Mouse (Mus musculus): ENCODE data around the gene Rpl6. TPM values are rescaled to one million over a fixed set of nuclear protein-coding genes. Genes with fewer than 3 reads are reported as not detected.
"Not testable (repeated sequence)": the region's sequence is repeated elsewhere in the genome, so short reads cannot be mapped to it uniquely, and the experiment has no call there.

The Rpl6 gene
- polyA plus RNA-seq, 1 experiment from 2014 or later = 590 TPM

- Histone ChIP-seq H3K27me3 (ENCODE audit: control insufficient read depth, insufficient read depth, low read depth, low read length) (no peaks in the 10 kb centered on the region), H3K9ac (ENCODE audit: low read length) (peak within 1 kb of the TSS; percentile 96), H3K4me2 (ENCODE audit: low read depth, low read length) (peak within 1 kb of the TSS; percentile 86), H3K9me3 (ENCODE audit: control insufficient read depth, low read length) (no peaks in the 10 kb centered on the region), H3K4me1 (replicated peaks; ENCODE audit: control insufficient read depth, insufficient read depth, low read length) (peaks cover 12% of the 10 kb centered on the region), H3K4me3 (ENCODE audit: low read length) (peak within 1 kb of the TSS; percentile 85), H3K27ac (ENCODE audit: low read length) (peak within 1 kb of the TSS; percentile 82), H3K36me3 (ENCODE audit: control insufficient read depth, insufficient read depth, low read length) (no peaks in the 10 kb centered on the region)
- peak; percentile 97 for ATAC-seq (ENCODE audit: low read depth)
- WGBS = under 1% methylated on average over 88 of the region's 98 CpGs
These were observed 13.3 kb upstream of the Rpl6 start, which contains the start of gene Ptpn11 for GRCm38 (mm10) chr5:121190836-121191583. Ptpn11 (minus strand) TSS chr5:121191397.

DNA sequence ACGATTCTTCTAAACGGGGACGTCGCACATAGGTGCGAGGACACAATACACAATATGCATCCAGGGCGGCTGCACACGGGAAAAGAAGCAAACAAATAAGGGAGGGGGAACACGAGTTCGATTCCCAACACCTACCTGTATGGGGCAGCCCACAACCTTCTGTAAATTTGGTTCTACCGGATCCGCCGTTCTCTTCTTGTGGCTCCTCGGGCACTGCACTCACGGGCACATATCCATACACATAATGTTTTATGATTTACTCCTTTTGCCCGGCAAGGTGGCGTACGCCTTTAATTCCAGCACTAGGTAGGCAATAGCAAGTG is 12.7 kb upstream of the Rpl6 start:
- peak; percentile 40; the same call in 1 of the 2 replicates for ATAC-seq (ENCODE audit: low read depth)
- H3K36me3 ChIP-seq (ENCODE audit: control insufficient read depth, insufficient read depth, low read length) = no peaks in the 10 kb centered on the region
- H3K27ac ChIP-seq (ENCODE audit: low read length) = peak overlapping the region; percentile 82
- no peaks in the 10 kb centered on the region for H3K9me3 ChIP-seq (ENCODE audit: control insufficient read depth, low read length)
- peak overlapping the region; percentile 67 for H3K4me2 ChIP-seq (ENCODE audit: low read depth, low read length)
- no peaks in the 10 kb centered on the region for H3K27me3 ChIP-seq (ENCODE audit: control insufficient read depth, insufficient read depth, low read depth, low read length)
- H3K4me3 ChIP-seq (ENCODE audit: low read length) = peak overlapping the region; percentile 85
- H3K4me1 ChIP-seq (replicated peaks; ENCODE audit: control insufficient read depth, insufficient read depth, low read length) = peaks cover 12% of the 10 kb centered on the region
- WGBS = 7% methylated on average over 17 of the region's 17 CpGs
- peak overlapping the region; percentile 96 for H3K9ac ChIP-seq (ENCODE audit: low read length)

- H3K9me3 ChIP-seq (ENCODE audit: control insufficient read depth, low read length) = no peaks in the 10 kb centered on the region
- no peak overlapping the region for H3K4me2 ChIP-seq (ENCODE audit: low read depth, low read length)
- 11% methylated on average over 1 of the region's 1 CpGs for WGBS
- H3K27ac ChIP-seq (ENCODE audit: low read length) = no peak overlapping the region
- no peaks in the 10 kb centered on the region for H3K36me3 ChIP-seq (ENCODE audit: control insufficient read depth, insufficient read depth, low read length)
- H3K27me3 ChIP-seq (ENCODE audit: control insufficient read depth, insufficient read depth, low read depth, low read length) = no peaks in the 10 kb centered on the region
- no peak overlapping the region for H3K9ac ChIP-seq (ENCODE audit: low read length)
- no peak overlapping the region for H3K4me3 ChIP-seq (ENCODE audit: low read length)
- no peak for ATAC-seq (ENCODE audit: low read depth)
- H3K4me1 ChIP-seq (replicated peaks; ENCODE audit: control insufficient read depth, insufficient read depth, low read length) = peaks cover 8% of the 10 kb centered on the region
These were observed 10.1 kb upstream of the Rpl6 start for GRCm38 (mm10) chr5:121194173-121194572.

GRCm38 (mm10) chr5:121196764-121197163 is 7.5 kb upstream of the Rpl6 start:
- H3K9me3 ChIP-seq (ENCODE audit: control insufficient read depth, low read length) = no peaks in the 10 kb centered on the region
- H3K27ac ChIP-seq (ENCODE audit: low read length) = no peak overlapping the region
- no peaks in the 10 kb centered on the region for H3K36me3 ChIP-seq (ENCODE audit: control insufficient read depth, insufficient read depth, low read length)
- no peak for ATAC-seq (ENCODE audit: low read depth)
- no peaks in the 10 kb centered on the region; the same call in 1 of the 2 replicates for H3K4me1 ChIP-seq (replicated peaks; ENCODE audit: control insufficient read depth, insufficient read depth, low read length)
- no peak overlapping the region for H3K9ac ChIP-seq (ENCODE audit: low read length)
- WGBS = 37% methylated on average over 5 of the region's 5 CpGs
- no peak overlapping the region for H3K4me2 ChIP-seq (ENCODE audit: low read depth, low read length)
- H3K27me3 ChIP-seq (ENCODE audit: control insufficient read depth, insufficient read depth, low read depth, low read length) = no peaks in the 10 kb centered on the region
- no peak overlapping the region for H3K4me3 ChIP-seq (ENCODE audit: low read length)

DNA sequence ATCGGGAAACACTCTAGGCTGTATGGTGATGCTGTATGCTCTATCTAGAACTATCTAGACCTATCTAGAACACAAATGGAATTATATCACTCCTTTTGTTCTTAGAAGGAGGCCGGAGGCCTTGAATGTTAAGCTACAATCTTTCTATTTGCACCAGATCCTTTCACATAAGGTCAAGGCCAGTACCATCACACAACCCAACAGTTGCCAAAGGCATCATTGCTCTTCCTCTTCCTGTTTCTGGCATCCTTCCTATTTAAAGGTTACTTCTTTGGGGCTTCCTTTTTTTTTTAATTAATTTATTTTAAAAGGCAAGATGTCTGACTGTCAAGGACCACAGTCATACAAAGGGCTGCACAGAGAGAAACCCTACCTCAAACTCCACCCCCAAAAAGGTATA is 6.9 kb upstream of the Rpl6 start:
- no peaks in the 10 kb centered on the region for H3K9me3 ChIP-seq (ENCODE audit: control insufficient read depth, low read length)
- no peak overlapping the region for H3K9ac ChIP-seq (ENCODE audit: low read length)
- no peaks in the 10 kb centered on the region for H3K27me3 ChIP-seq (ENCODE audit: control insufficient read depth, insufficient read depth, low read depth, low read length)
- no peak overlapping the region for H3K27ac ChIP-seq (ENCODE audit: low read length)
- no peak for ATAC-seq (ENCODE audit: low read depth)
- no peak overlapping the region for H3K4me3 ChIP-seq (ENCODE audit: low read length)
- H3K4me2 ChIP-seq (ENCODE audit: low read depth, low read length) = no peak overlapping the region
- no peaks in the 10 kb centered on the region for H3K36me3 ChIP-seq (ENCODE audit: control insufficient read depth, insufficient read depth, low read length)
- WGBS = 72% methylated on average over 2 of the region's 2 CpGs
- no peaks in the 10 kb centered on the region for H3K4me1 ChIP-seq (replicated peaks; ENCODE audit: control insufficient read depth, insufficient read depth, low read length)

- Histone ChIP-seq H3K4me1 (replicated peaks; ENCODE audit: control insufficient read depth, insufficient read depth, low read length) (no peaks in the 10 kb centered on the region), H3K4me2 (ENCODE audit: low read depth, low read length) (no peak overlapping the region), H3K9me3 (ENCODE audit: control insufficient read depth, low read length) (no peaks in the 10 kb centered on the region), H3K36me3 (ENCODE audit: control insufficient read depth, insufficient read depth, low read length) (no peaks in the 10 kb centered on the region), H3K9ac (ENCODE audit: low read length) (no peak overlapping the region), H3K27me3 (ENCODE audit: control insufficient read depth, insufficient read depth, low read depth, low read length) (no peaks in the 10 kb centered on the region), H3K27ac (ENCODE audit: low read length) (no peak overlapping the region), H3K4me3 (ENCODE audit: low read length) (no peak overlapping the region)
- no peak for ATAC-seq (ENCODE audit: low read depth)
- 84% methylated on average over 5 of the region's 5 CpGs for WGBS
These were observed 5.9 kb upstream of the Rpl6 start for GRCm38 (mm10) chr5:121198376-121198775.

- 34% methylated on average over 3 of the region's 3 CpGs for WGBS
- Histone ChIP-seq H3K9me3 (ENCODE audit: control insufficient read depth, low read length) (no peaks in the 10 kb centered on the region), H3K4me1 (replicated peaks; ENCODE audit: control insufficient read depth, insufficient read depth, low read length) (peaks cover 12% of the 10 kb centered on the region), H3K36me3 (ENCODE audit: control insufficient read depth, insufficient read depth, low read length) (peaks cover 6% of the 10 kb centered on the region), H3K27ac (ENCODE audit: low read length) (no peak overlapping the region), H3K4me3 (ENCODE audit: low read length) (no peak overlapping the region), H3K27me3 (ENCODE audit: control insufficient read depth, insufficient read depth, low read depth, low read length) (no peaks in the 10 kb centered on the region), H3K4me2 (ENCODE audit: low read depth, low read length) (no peak overlapping the region), H3K9ac (ENCODE audit: low read length) (no peak overlapping the region)
- no peak for ATAC-seq (ENCODE audit: low read depth)
These were observed 2.5 kb upstream of the Rpl6 start for GRCm38 (mm10) chr5:121201739-121202138.

DNA sequence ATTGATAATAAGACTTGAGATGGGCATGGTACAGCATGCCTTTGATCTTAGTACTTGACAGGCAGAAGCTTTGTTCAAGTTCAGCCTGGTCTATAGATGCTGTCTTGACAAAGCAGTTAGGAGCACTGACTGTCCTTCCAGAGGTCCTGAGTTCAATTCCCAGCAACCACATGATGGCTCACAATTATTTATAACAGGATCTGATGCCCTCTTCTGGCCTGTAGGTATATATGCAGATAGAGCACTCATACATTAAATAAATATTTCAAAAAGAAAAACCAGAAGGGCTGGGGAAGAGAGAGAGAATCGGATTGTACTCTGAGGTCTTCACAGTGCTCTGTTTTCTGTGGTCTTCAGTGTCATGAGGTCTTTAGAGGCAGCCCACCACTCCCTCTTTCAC is 1.8 kb upstream of the Rpl6 start:
- Histone ChIP-seq H3K27ac (ENCODE audit: low read length) (no peak overlapping the region), H3K36me3 (ENCODE audit: control insufficient read depth, insufficient read depth, low read length) (peaks cover 13% of the 10 kb centered on the region), H3K4me2 (ENCODE audit: low read depth, low read length) (no peak overlapping the region), H3K4me1 (replicated peaks; ENCODE audit: control insufficient read depth, insufficient read depth, low read length) (peaks cover 16% of the 10 kb centered on the region), H3K9me3 (ENCODE audit: control insufficient read depth, low read length) (no peaks in the 10 kb centered on the region), H3K4me3 (ENCODE audit: low read length) (no peak overlapping the region), H3K9ac (ENCODE audit: low read length) (no peak overlapping the region), H3K27me3 (ENCODE audit: control insufficient read depth, insufficient read depth, low read depth, low read length) (no peaks in the 10 kb centered on the region)
- 79% methylated on average over 1 of the region's 1 CpGs for WGBS
- no peak for ATAC-seq (ENCODE audit: low read depth)

DNA sequence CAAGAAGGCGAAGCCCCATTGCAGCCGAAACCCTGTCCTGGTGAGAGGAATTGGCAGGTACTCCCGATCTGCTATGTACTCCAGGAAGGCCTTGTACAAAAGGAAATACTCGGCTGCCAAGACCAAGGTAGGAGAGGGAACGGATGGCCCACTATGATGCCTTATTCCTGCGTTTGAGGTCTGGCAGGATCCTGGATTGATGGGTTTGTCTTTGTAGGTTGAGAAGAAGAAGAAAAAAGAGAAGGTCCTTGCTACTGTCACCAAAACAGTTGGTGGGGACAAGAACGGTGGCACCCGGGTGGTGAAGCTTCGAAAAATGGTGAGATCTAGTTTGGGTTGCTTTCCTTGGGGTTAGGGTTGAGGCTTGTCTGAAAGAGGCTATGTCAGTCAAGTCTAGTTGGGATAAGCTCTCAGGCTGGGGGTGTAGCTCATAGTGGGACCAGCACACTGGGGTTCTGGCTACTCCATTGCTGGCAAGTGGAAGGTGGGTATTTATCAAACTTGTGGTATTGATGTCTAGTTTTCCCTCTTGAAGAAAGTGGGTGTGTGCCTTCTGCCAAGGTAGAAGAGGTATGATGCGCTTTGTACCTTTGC is 1.4 kb downstream of the Rpl6 start:
- Histone ChIP-seq H3K4me3 (ENCODE audit: low read length) (peak overlapping the region; percentile 95), H3K4me1 (replicated peaks; ENCODE audit: control insufficient read depth, insufficient read depth, low read length) (peaks cover 19% of the 10 kb centered on the region), H3K9ac (ENCODE audit: low read length) (peak overlapping the region; percentile 99), H3K36me3 (ENCODE audit: control insufficient read depth, insufficient read depth, low read length) (peaks cover 35% of the 10 kb centered on the region), H3K4me2 (ENCODE audit: low read depth, low read length) (peak overlapping the region; percentile 79)
- H3K27me3 ChIP-seq (ENCODE audit: control insufficient read depth, insufficient read depth, low read depth, low read length); H3K9me3 ChIP-seq (ENCODE audit: control insufficient read depth, low read length); ATAC-seq (ENCODE audit: low read depth); H3K27ac ChIP-seq (ENCODE audit: low read length): not testable (repeated sequence)
- 55% methylated on average over 8 of the region's 10 CpGs for WGBS

Data from lung, embryonic 16.5 days (tissue).